Mouse (Mus musculus) A20 (cell line): ENCODE data around the gene Pak7.

Experiments used
- DNase-seq: peaks from one replicate; pipeline ENCODE4 v3.0.0-alpha.2; 2011; ENCODE audit warnings: low read depth, low spot score

Pak7 gene

DNA sequence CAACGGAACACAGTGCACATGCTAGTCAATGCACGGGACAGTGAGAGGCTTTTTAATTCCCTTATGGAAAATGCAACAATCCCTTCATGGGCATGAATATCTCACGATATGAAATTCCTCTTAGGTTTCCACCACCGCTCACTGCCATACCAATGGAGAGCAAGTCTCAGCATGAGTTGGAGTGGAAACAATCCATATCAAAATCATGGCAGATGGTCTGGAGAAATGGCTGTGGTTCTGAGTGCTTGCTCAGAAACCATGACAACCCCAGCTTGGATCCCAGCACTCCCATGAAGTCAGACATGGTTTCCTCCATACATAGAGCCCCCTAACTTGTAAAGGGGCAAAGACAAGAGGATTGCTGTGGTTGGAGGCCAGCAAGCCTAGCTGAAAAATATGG lies 339.3 kb downstream of the Pak7 start:
- DNase-seq = no peak
